Mouse (Mus musculus): ENCODE measurements around the gene Med8. TPM values are rescaled to one million over a fixed set of nuclear protein-coding genes. Genes with fewer than 3 reads are reported as not detected.

The Med8 gene
- polyA plus RNA-seq, 2 experiments, result 50.2 to 69.1 TPM

- Histone ChIP-seq H3K4me2 (ENCODE audit: low read depth) (no peak overlapping the region), H3K9me3 (ENCODE audit: control insufficient read depth, low read length) (no peaks in the 10 kb centered on the region), H3K9ac (replicated peaks) (no peak overlapping the region), H3K27ac (no peak overlapping the region), H3K4me3 (ENCODE audit: insufficient read depth in 1 of 2, low read depth in 2 of 2, low read length in 2 of 2) (no peak overlapping the region), H3K27me3 (ENCODE audit: control insufficient read depth, insufficient read depth, low read length) (no peaks in the 10 kb centered on the region), H3K36me3 (replicated peaks; ENCODE audit: control insufficient read depth, insufficient read depth, low read depth) (peaks cover 37% of the 10 kb centered on the region), H3K4me1 (replicated peaks; ENCODE audit: control insufficient read depth in 2 of 2, insufficient read depth in 2 of 2, low read length in 1 of 2) (no peaks in the 10 kb centered on the region)
- ATAC-seq (ENCODE audit: insufficient read depth), result no peak
- TF ChIP-seq EP300 (IDR thresholded peaks at IDR 0.05; ENCODE audit: low read depth) (no peak), CTCF (IDR thresholded peaks at IDR 0.05; ENCODE audit: low read depth) (no peak)
- DNase-seq (ENCODE audit: low read depth in 3 of 3, low spot score in 3 of 3), result no peak
- 68% methylated on average over 6 of the region's 6 CpGs for WGBS (ENCODE audit: insufficient replicate concordance)
Observed at GRCm38 (mm10) chr4:118394505-118394904, 14.6 kb upstream of the Med8 start.

DNA sequence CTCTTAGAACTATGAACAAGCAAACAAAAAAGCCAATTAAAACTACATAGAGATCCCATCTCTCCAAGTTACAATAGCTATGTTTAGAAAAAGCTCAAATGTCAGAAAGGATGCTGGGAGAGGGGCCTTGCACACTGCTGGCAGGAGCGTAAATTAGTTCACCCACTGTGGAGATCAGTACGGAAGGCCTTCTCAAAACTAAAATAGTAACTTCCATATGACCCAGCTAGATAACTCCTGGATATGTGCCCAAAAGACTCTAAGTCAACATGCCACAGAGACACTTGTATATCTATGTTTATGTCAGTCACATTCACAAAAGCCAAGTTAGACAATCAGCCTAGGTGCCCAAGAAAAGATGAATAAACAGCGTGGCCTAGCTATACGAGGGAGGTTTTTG is 13.8 kb upstream of the Med8 start:
- WGBS (ENCODE audit: insufficient replicate concordance), result 82% methylated on average over 4 of the region's 4 CpGs
- TF ChIP-seq CTCF (IDR thresholded peaks at IDR 0.05; ENCODE audit: low read depth) (no peak), EP300 (IDR thresholded peaks at IDR 0.05; ENCODE audit: low read depth) (no peak)
- Histone ChIP-seq H3K4me2 (ENCODE audit: low read depth) (no peak overlapping the region), H3K9me3 (ENCODE audit: control insufficient read depth, low read length) (no peaks in the 10 kb centered on the region), H3K27ac (no peak overlapping the region), H3K27me3 (ENCODE audit: control insufficient read depth, insufficient read depth, low read length) (no peaks in the 10 kb centered on the region), H3K36me3 (replicated peaks; ENCODE audit: control insufficient read depth, insufficient read depth, low read depth) (peaks cover 36% of the 10 kb centered on the region), H3K4me3 (ENCODE audit: insufficient read depth in 1 of 2, low read depth in 2 of 2, low read length in 2 of 2) (no peak overlapping the region), H3K4me1 (replicated peaks; ENCODE audit: control insufficient read depth in 2 of 2, insufficient read depth in 2 of 2, low read length in 1 of 2) (no peaks in the 10 kb centered on the region), H3K9ac (replicated peaks) (no peak overlapping the region)
- ATAC-seq (ENCODE audit: insufficient read depth), result no peak
- no peak for DNase-seq (ENCODE audit: low read depth in 3 of 3, low spot score in 3 of 3)

- peaks cover 32% of the 10 kb centered on the region for H3K36me3 ChIP-seq (replicated peaks; ENCODE audit: control insufficient read depth, insufficient read depth, low read depth)
- no peak for TF ChIP-seq CTCF (IDR thresholded peaks at IDR 0.05; ENCODE audit: low read depth)
- no peak overlapping the region for H3K9ac ChIP-seq (replicated peaks)
- no peaks in the 10 kb centered on the region for H3K27me3 ChIP-seq (ENCODE audit: control insufficient read depth, insufficient read depth, low read length)
- ATAC-seq (ENCODE audit: insufficient read depth) (no peak), DNase-seq (ENCODE audit: low read depth in 3 of 3, low spot score in 3 of 3) (no peak)
- H3K27ac ChIP-seq, result no peak overlapping the region
- H3K4me2 ChIP-seq (ENCODE audit: low read depth), result no peak overlapping the region
- H3K9me3 ChIP-seq (ENCODE audit: control insufficient read depth, low read length), result no peaks in the 10 kb centered on the region
- no peak overlapping the region for H3K4me3 ChIP-seq (ENCODE audit: insufficient read depth in 1 of 2, low read depth in 2 of 2, low read length in 2 of 2)
- no peaks in the 10 kb centered on the region for H3K4me1 ChIP-seq (replicated peaks; ENCODE audit: control insufficient read depth in 2 of 2, insufficient read depth in 2 of 2, low read length in 1 of 2)
- 60% methylated on average over 3 of the region's 3 CpGs for WGBS (ENCODE audit: insufficient replicate concordance)
Observed at GRCm38 (mm10) chr4:118396433-118396832, 12.7 kb upstream of the Med8 start.

DNA sequence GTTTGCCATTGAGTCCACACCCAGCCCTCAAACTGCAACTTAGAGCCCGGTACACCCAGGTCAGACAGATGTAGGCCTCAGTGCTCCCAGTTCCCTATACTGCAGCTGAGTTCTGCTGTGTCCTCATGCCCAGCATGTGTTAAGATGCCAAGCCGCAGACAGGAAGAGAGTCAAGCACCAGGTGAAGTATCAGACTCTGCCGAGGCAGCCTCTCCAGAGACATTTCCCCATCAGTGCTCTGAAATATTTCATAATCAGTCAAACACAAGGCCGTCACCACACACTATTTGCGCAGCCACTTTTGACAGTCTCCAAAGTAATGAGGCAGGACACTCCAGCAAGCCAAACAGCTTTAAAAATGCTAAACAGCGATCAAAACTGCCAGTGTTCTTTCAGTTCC is 10.7 kb upstream of the Med8 start:
- peaks cover 28% of the 10 kb centered on the region for H3K36me3 ChIP-seq (replicated peaks; ENCODE audit: control insufficient read depth, insufficient read depth, low read depth)
- no peak for DNase-seq (ENCODE audit: low read depth in 3 of 3, low spot score in 3 of 3)
- no peak overlapping the region for H3K4me3 ChIP-seq (ENCODE audit: insufficient read depth in 1 of 2, low read depth in 2 of 2, low read length in 2 of 2)
- no peak for ATAC-seq (ENCODE audit: insufficient read depth)
- no peak overlapping the region for H3K9ac ChIP-seq (replicated peaks)
- no peaks in the 10 kb centered on the region for H3K9me3 ChIP-seq (ENCODE audit: control insufficient read depth, low read length)
- H3K27ac ChIP-seq, result no peak overlapping the region
- WGBS (ENCODE audit: insufficient replicate concordance), result 81% methylated on average over 6 of the region's 6 CpGs
- TF ChIP-seq EP300 (IDR thresholded peaks at IDR 0.05; ENCODE audit: low read depth), result no peak
- TF ChIP-seq CTCF (IDR thresholded peaks at IDR 0.05; ENCODE audit: low read depth), result no peak
- no peaks in the 10 kb centered on the region for H3K27me3 ChIP-seq (ENCODE audit: control insufficient read depth, insufficient read depth, low read length)
- H3K4me1 ChIP-seq (replicated peaks; ENCODE audit: control insufficient read depth in 2 of 2, insufficient read depth in 2 of 2, low read length in 1 of 2), result peaks cover 0 to 9% of the 10 kb centered on the region in 2 experiments; a peak in 2 of 4 replicates
- H3K4me2 ChIP-seq (ENCODE audit: low read depth), result no peak overlapping the region

DNA sequence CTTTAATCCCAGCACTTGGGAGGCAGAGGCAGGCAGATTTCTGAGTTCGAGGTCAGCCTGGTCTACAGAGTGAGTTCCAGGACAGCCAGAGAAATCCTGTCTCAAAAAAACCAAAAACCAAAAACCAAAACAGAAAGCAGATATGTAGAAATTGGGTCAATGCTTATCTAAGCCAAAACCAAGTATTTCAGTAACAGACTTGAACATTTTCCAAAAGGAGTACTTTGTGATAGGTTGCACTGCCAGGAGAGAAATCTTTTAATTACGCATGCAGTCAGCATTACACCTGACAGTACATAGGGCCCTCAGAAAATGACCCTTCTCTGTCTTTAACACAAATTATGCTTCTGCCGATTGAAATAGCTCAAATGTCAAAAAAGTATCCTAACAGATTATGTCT is 7.7 kb upstream of the Med8 start:
- 78% methylated on average over 3 of the region's 3 CpGs for WGBS (ENCODE audit: insufficient replicate concordance)
- peaks cover 22% of the 10 kb centered on the region for H3K36me3 ChIP-seq (replicated peaks; ENCODE audit: control insufficient read depth, insufficient read depth, low read depth)
- no peaks in the 10 kb centered on the region for H3K27me3 ChIP-seq (ENCODE audit: control insufficient read depth, insufficient read depth, low read length)
- H3K9me3 ChIP-seq (ENCODE audit: control insufficient read depth, low read length), result no peaks in the 10 kb centered on the region
- H3K4me1 ChIP-seq (replicated peaks; ENCODE audit: control insufficient read depth in 2 of 2, insufficient read depth in 2 of 2, low read length in 1 of 2), result peaks cover 0 to 9% of the 10 kb centered on the region in 2 experiments; a peak in 2 of 4 replicates
- DNase-seq (ENCODE audit: low read depth in 3 of 3, low spot score in 3 of 3) (no peak), ATAC-seq (ENCODE audit: insufficient read depth) (no peak)
- no peak overlapping the region for H3K4me2 ChIP-seq (ENCODE audit: low read depth)
- TF ChIP-seq EP300 (IDR thresholded peaks at IDR 0.05; ENCODE audit: low read depth) (no peak), CTCF (IDR thresholded peaks at IDR 0.05; ENCODE audit: low read depth) (no peak)
- no peak overlapping the region for H3K9ac ChIP-seq (replicated peaks)
- H3K27ac ChIP-seq, result no peak overlapping the region
- H3K4me3 ChIP-seq (ENCODE audit: insufficient read depth in 1 of 2, low read depth in 2 of 2, low read length in 2 of 2), result no peak overlapping the region

Measured in liver, embryonic 14.5 days (tissue).